Mouse (Mus musculus) ES-E14 (cell line): ENCODE measurements at regions not wholly inside any gene's neighbourhood (a gene's known extent, or its start where the extent isn't known, plus 50 kb on each side); places are given as distances from the start of the nearest gene placed in this dataset.

ENCODE experiments used
- DNase-seq: peaks from one replicate; pipeline ENCODE4 v3.0.0-alpha.2; 2013; ENCODE audit warnings: low read depth, low spot score
- H3K27ac ChIP-seq: 2 replicates; pipeline ENCODE4 v1.5.1; 2012; ENCODE audit warnings: low read depth, mild to moderate bottlenecking, low read length, moderate library complexity, mixed read lengths; ENCODE audit not compliant: poor library complexity, insufficient read depth, severe bottlenecking
- H3K36me3 ChIP-seq: 2 replicates; pipeline ENCODE4 v1.6.1; 2012; ENCODE audit warnings: mild to moderate bottlenecking, low read length, moderate library complexity, mixed read lengths; ENCODE audit not compliant: control insufficient read depth, poor library complexity, insufficient read depth, severe bottlenecking
- H3K4me1 ChIP-seq, 2 experiments: fragments of 150-350 bp in 1 of 2; sonication (generic) in 1 of 2; 2 replicates each; pipeline ENCODE4 v1.6.1; 2012; ENCODE audit warnings: low read length in 2 of 2, mild to moderate bottlenecking in 1 of 2, mixed read lengths in 1 of 2; ENCODE audit not compliant: control insufficient read depth in 2 of 2, insufficient read depth in 2 of 2, poor library complexity in 1 of 2
- H3K4me3 ChIP-seq, 2 experiments: fragments of 150-350 bp in 1 of 2; sonication (generic) in 1 of 2; 2 replicates each; pipeline ENCODE4 v1.5.1; 2012; ENCODE audit warnings: low read length in 2 of 2, low read depth in 1 of 2, mild to moderate bottlenecking in 1 of 2, mixed read lengths in 1 of 2; ENCODE audit not compliant: insufficient read depth in 1 of 2, poor library complexity in 1 of 2, severe bottlenecking in 1 of 2
- H3K9ac ChIP-seq: 2 replicates; pipeline ENCODE4 v1.6.1; 2012; ENCODE audit warnings: low read depth, mild to moderate bottlenecking, low read length, mixed read lengths; ENCODE audit not compliant: poor library complexity, insufficient read depth, severe bottlenecking
- H3K9me3 ChIP-seq: fragments of 150-350 bp; sonication (generic); 2 replicates; pipeline ENCODE4 v1.6.1; 2012; ENCODE audit warnings: low read depth, mild to moderate bottlenecking, low read length; ENCODE audit not compliant: control insufficient read depth, insufficient read depth
- CHD2 ChIP-seq: IDR thresholded peaks from 2 replicates; pipeline ENCODE4 v1.6.1; 2014; ENCODE audit warnings: mild to moderate bottlenecking, low read depth, low read length, inconsistent platforms
- HCFC1 ChIP-seq: IDR thresholded peaks from 2 replicates; pipeline ENCODE4 v1.6.1; 2012; ENCODE audit warnings: low read length, inconsistent platforms, borderline replicate concordance; ENCODE audit not compliant: insufficient read depth
- MAFK ChIP-seq: IDR thresholded peaks from 2 replicates; pipeline ENCODE4 v1.6.1; 2014; ENCODE audit warnings: mild to moderate bottlenecking, low read depth, low read length, inconsistent platforms; ENCODE audit not compliant: insufficient read depth
- ZC3H11A ChIP-seq: IDR thresholded peaks from 2 replicates; pipeline ENCODE4 v1.6.1; 2012; ENCODE audit warnings: low read depth, mild to moderate bottlenecking, inconsistent platforms, low read length, borderline replicate concordance
- ZNF384 ChIP-seq: IDR thresholded peaks from 2 replicates; pipeline ENCODE4 v1.6.1; 2012; ENCODE audit warnings: low read depth, low read length, inconsistent platforms
- in situ Hi-C, 2 experiments: fragments of 600-800 bp; cut with MboI; formaldehyde crosslinking; loops; one replicate each; pipeline ENCODE4 v1.15.1; 2025; ENCODE audit warnings: low sequenced_read_pairs in 2 of 2, inconsistent platforms in 1 of 2; ENCODE audit not compliant: unreplicated experiment in 2 of 2

- no peak for DNase-seq
- no peak overlapping the region for H3K27ac ChIP-seq
- in situ Hi-C loops, result no loop called here
- no peak overlapping the region for H3K9ac ChIP-seq
- TF ChIP-seq MAFK, result no peak
- TF ChIP-seq ZC3H11A, result no peak
- TF ChIP-seq ZNF384, result no peak
- no peak for TF ChIP-seq HCFC1
- H3K4me1 ChIP-seq, result no peaks in the 10 kb centered on the region
- H3K9me3 ChIP-seq, result no peaks in the 10 kb centered on the region
- H3K4me3 ChIP-seq, result no peak overlapping the region
- no peaks in the 10 kb centered on the region for H3K36me3 ChIP-seq
Observed at GRCm38 (mm10) chr8:86316236-86316635, 264.2 kb downstream of the Abcc12 start.

- H3K9me3 ChIP-seq, result no peaks in the 10 kb centered on the region
- in situ Hi-C loops, result no loop called here
- DNase-seq, result no peak
- TF ChIP-seq ZNF384 (no peak), ZC3H11A (no peak), HCFC1 (no peak), MAFK (no peak), CHD2 (no peak)
- H3K4me3 ChIP-seq, result no peak overlapping the region
- H3K4me1 ChIP-seq, result no peaks in the 10 kb centered on the region
- no peak overlapping the region for H3K27ac ChIP-seq
- H3K9ac ChIP-seq, result no peak overlapping the region
- H3K36me3 ChIP-seq, result no peaks in the 10 kb centered on the region
Observed at GRCm38 (mm10) chr8:86309460-86309859, 271.0 kb downstream of the Abcc12 start.

GRCm38 (mm10) chr8:86307339-86307738, 273.1 kb downstream of the Abcc12 start:
- Histone ChIP-seq H3K9ac (no peak overlapping the region), H3K27ac (no peak overlapping the region), H3K9me3 (no peaks in the 10 kb centered on the region), H3K4me1 (no peaks in the 10 kb centered on the region), H3K36me3 (no peaks in the 10 kb centered on the region), H3K4me3 (no peak overlapping the region)
- no peak for DNase-seq
- TF ChIP-seq HCFC1 (no peak), CHD2 (no peak), ZNF384 (no peak), ZC3H11A (no peak), MAFK (no peak)
- in situ Hi-C loops, result no loop called here

- H3K27ac ChIP-seq, result no peak overlapping the region
- H3K9ac ChIP-seq, result no peak overlapping the region
- H3K4me3 ChIP-seq, result no peak overlapping the region
- no peak for DNase-seq
- in situ Hi-C loops, result no loop called here
- no peaks in the 10 kb centered on the region for H3K9me3 ChIP-seq
- no peaks in the 10 kb centered on the region for H3K4me1 ChIP-seq
- TF ChIP-seq CHD2 (no peak), ZC3H11A (no peak), HCFC1 (no peak), ZNF384 (no peak), MAFK (no peak)
- H3K36me3 ChIP-seq, result no peaks in the 10 kb centered on the region
Observed at GRCm38 (mm10) chr8:86301885-86302509, 278.5 kb downstream of the Abcc12 start.
